14 mouse cellular contexts compared by ENCODE assay signal in genomic region chr2:170078041-170078440, GRCm38 (mm10).
"Had no signal": no experiment of that assay in that cellular context is flagged by ENCODE, and none has a peak within 500 bp of the region (broad histone marks: within the 10 kb centered on the region; RNA-seq: fewer than 3 reads in every experiment).

No protein-coding gene starts in this region.

- H3K36me3 ChIP-seq: kidney, embryonic 15.5 days; liver, embryonic 13.5 days; midbrain, embryonic 13.5 days; neural tube, embryonic 12.5 days; neural tube, embryonic 15.5 days had no signal

- H3K9ac ChIP-seq: kidney, embryonic 15.5 days; liver, embryonic 13.5 days; midbrain, embryonic 13.5 days; neural tube, embryonic 12.5 days; neural tube, embryonic 15.5 days had no signal

- DNase-seq: kidney, adult 11 months; kidney, adult 8-10 months; layer of hippocampus, postnatal 36 days; liver, embryonic 13.5 days; right cerebral cortex, postnatal 4 days; thymus, adult 2 months had no signal

- H3K4me3 ChIP-seq: kidney, embryonic 15.5 days; left cerebral cortex, adult 2 months; liver, embryonic 13.5 days; midbrain, embryonic 13.5 days; neural tube, embryonic 12.5 days; neural tube, embryonic 15.5 days had no signal

- H3K4me2 ChIP-seq: kidney, embryonic 15.5 days; liver, embryonic 13.5 days; midbrain, embryonic 13.5 days; neural tube, embryonic 12.5 days; neural tube, embryonic 15.5 days had no signal

- H3K27ac ChIP-seq: kidney, embryonic 15.5 days; left cerebral cortex, adult 2 months; liver, embryonic 13.5 days; macrophage; midbrain, embryonic 13.5 days; neural tube, embryonic 12.5 days; stomach, postnatal 0 days had no signal

- ATAC-seq: lung, postnatal 0 days; midbrain, embryonic 13.5 days had no signal

- H3K9me3 ChIP-seq: kidney, embryonic 15.5 days; liver, embryonic 13.5 days; midbrain, embryonic 13.5 days; neural tube, embryonic 12.5 days; neural tube, embryonic 15.5 days had no signal

- H3K4me1 ChIP-seq: liver, embryonic 13.5 days had no signal

- H3K27me3 ChIP-seq: kidney, embryonic 15.5 days; liver, embryonic 13.5 days; midbrain, embryonic 13.5 days; neural tube, embryonic 12.5 days; neural tube, embryonic 15.5 days had no signal
